Mouse (Mus musculus) liver, postnatal 0 days (tissue): ENCODE measurements around the gene Tomm70a. TPM values are rescaled to one million over a fixed set of nuclear protein-coding genes. Genes with fewer than 3 reads are reported as not detected.

Experiments
- ATAC-seq: fragments of 200-750 bp; cut with Nextera tagmentation; 2 replicates; pipeline ENCODE4 v1.8.0; 2017; ENCODE audit warnings: mild to moderate bottlenecking, moderate library complexity
- DNase-seq: peaks from one replicate; pipeline ENCODE4 v3.0.0-alpha.2; 2016
- H3K27ac ChIP-seq: fragments of 300-500 bp; sonication (generic); 2 replicates; pipeline ENCODE4 v1.5.1; 2014; ENCODE audit warnings: antibody characterized with exemption, moderate library complexity, mild to moderate bottlenecking, low read depth
- H3K27me3 ChIP-seq: fragments of 300-500 bp; sonication (generic); 2 replicates; pipeline ENCODE4 v1.6.1; 2014; ENCODE audit warnings: low read length, control low read depth, mixed read lengths; ENCODE audit not compliant: insufficient read depth
- H3K36me3 ChIP-seq: fragments of 300-500 bp; sonication (generic); replicated peaks from 2 replicates; pipeline ENCODE4 v1.6.1; 2014; ENCODE audit warnings: mild to moderate bottlenecking, control low read depth, low read length, moderate library complexity, mixed read lengths; ENCODE audit not compliant: insufficient read depth
- H3K4me1 ChIP-seq: fragments of 300-500 bp; sonication (generic); 2 replicates; pipeline ENCODE4 v1.6.1; 2014; ENCODE audit warnings: antibody characterized with exemption, mild to moderate bottlenecking, control low read depth; ENCODE audit not compliant: insufficient read depth
- H3K4me2 ChIP-seq: fragments of 300-500 bp; sonication (generic); 2 replicates; pipeline ENCODE4 v1.6.1; 2014; ENCODE audit warnings: low read depth, mild to moderate bottlenecking, low read length, moderate library complexity, mixed read lengths
- H3K4me3 ChIP-seq: fragments of 300-500 bp; sonication (generic); 2 replicates; pipeline ENCODE4 v1.5.1; 2014; ENCODE audit warnings: low read depth, low read length
- H3K9ac ChIP-seq: fragments of 300-500 bp; sonication (generic); replicated peaks from 2 replicates; pipeline ENCODE4 v1.6.1; 2014; ENCODE audit warnings: mild to moderate bottlenecking, moderate library complexity
- H3K9me3 ChIP-seq: fragments of 300-500 bp; sonication (generic); 2 replicates; pipeline ENCODE4 v1.6.1; 2016; ENCODE audit warnings: mild to moderate bottlenecking, control low read depth, low read length, mixed read lengths
- CTCF ChIP-seq: sonication (generic); IDR thresholded peaks from 2 replicates; pipeline ENCODE4 v1.5.1; 2016; ENCODE audit warnings: antibody characterized with exemption, low read depth
- EP300 ChIP-seq: IDR thresholded peaks from 2 replicates; pipeline ENCODE4 v1.6.1; 2016; ENCODE audit warnings: antibody characterized with exemption, low read depth, mild to moderate bottlenecking
- WGBS: fragments of 180-500 bp; shearing (Covaris S2); extraction: QIAGEN DNeasy Blood & Tissue Kit; methylation state at CpG from one replicate; pipeline ENCODE4 v1.1.7; 2014; ENCODE audit not compliant: insufficient replicate concordance; 5-methylcytosine and 5-hydroxymethylcytosine counted together
- polyA plus RNA-seq: library from polyadenylated mRNA; unstranded; fragments of >200 nt; fragmentation: Nextera tagmentation; extraction: Ambion mirVana; gene quantifications from 2 replicates; pipeline ENCODE4 v1.2.1, GENCODE M21; 2015

Gene Tomm70a
- polyA plus RNA-seq, 1 experiment from 2014 or later, result 27.6 TPM

DNA sequence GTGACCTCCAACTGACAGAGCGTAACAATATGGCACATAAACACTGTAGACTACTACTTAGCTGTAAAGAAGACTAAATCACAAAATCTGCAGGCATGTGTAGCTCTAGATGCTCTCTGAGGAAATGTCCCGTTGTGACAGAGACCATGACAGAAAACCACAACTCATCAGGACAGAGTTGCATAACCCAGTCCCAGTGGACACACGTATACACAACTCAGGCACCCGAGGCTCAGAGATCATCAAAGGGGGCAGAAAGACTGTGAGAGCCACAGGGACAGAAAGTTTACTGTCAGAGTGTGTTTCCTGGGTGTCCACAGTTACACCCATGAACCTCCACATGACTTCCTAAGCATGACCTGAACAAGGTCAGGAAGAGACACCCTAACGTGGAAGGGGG, 75.1 kb downstream of the Tomm70a start:
- no peak overlapping the region for H3K4me3 ChIP-seq
- no peak for TF ChIP-seq EP300
- TF ChIP-seq CTCF, result no peak

DNA sequence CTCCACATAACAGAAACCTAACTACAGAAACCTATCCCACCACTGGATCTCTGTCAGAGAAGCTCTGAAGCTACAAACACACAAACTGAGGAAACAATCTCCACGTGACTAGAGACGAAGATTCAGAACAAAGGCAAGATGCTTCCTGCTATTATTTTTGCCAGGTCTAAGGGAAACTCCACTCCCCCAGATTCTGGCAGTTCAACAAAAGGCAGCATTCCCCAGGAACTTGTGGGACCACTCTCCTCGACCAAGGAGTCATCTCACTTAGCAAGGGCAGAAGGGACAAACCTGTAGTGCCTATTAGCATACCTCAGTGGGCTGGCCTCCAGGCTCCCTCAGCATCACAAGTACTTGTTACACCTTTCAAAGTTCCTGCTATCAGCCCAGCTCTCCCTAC, 75.8 kb downstream of the Tomm70a start:
- Histone ChIP-seq H3K36me3 (peaks cover 20% of the 10 kb centered on the region), H3K27me3 (no peaks in the 10 kb centered on the region), H3K9ac (no peak overlapping the region), H3K4me1 (peaks cover 5% of the 10 kb centered on the region; the same call in 1 of the 2 replicates), H3K9me3 (no peaks in the 10 kb centered on the region), H3K4me2 (no peak overlapping the region), H3K27ac (no peak overlapping the region), H3K4me3 (no peak overlapping the region)
- ATAC-seq (no peak), DNase-seq (no peak)
- TF ChIP-seq CTCF, result no peak
- TF ChIP-seq EP300, result no peak
- WGBS, result 68% methylated on average over 3 of the region's 3 CpGs

More for the DNA sequence above, 75.1 kb downstream of the Tomm70a start:
- DNase-seq, result no peak
- Histone ChIP-seq H3K4me2 (no peak overlapping the region), H3K36me3 (peaks cover 26% of the 10 kb centered on the region), H3K9ac (no peak overlapping the region), H3K27ac (no peak overlapping the region), H3K4me1 (peaks cover 5% of the 10 kb centered on the region; the same call in 1 of the 2 replicates), H3K27me3 (no peaks in the 10 kb centered on the region), H3K9me3 (no peaks in the 10 kb centered on the region)
- ATAC-seq, result peak; percentile 33
- 60% methylated on average over 5 of the region's 5 CpGs for WGBS

Other genes with a start within 250 kb of the Tomm70a start
- gene Tmem45a, start 235.5 kb upstream of the Tomm70a start, polyA plus RNA-seq, result 0.40 and 1.1 TPM in 2 replicates
- gene Lnp1, start 193.6 kb upstream of the Tomm70a start, polyA plus RNA-seq, result not detected in 2 replicates
- gene Tmem45a2, start 50.3 kb upstream of the Tomm70a start, polyA plus RNA-seq, result 0.33 and 0.56 TPM in 2 replicates
- gene Nit2, start 45.6 kb downstream of the Tomm70a start, polyA plus RNA-seq, result 69.3 and 74.2 TPM in 2 replicates
- gene Tbc1d23, start 109.8 kb downstream of the Tomm70a start, polyA plus RNA-seq, result 4.3 and 6.4 TPM in 2 replicates
- gene Tmem30c, start 171.2 kb downstream of the Tomm70a start, polyA plus RNA-seq, result not detected in 2 replicates
- 5.5 and 6.2 TPM in 2 replicates for gene Filip1l, start 231.4 kb downstream of the Tomm70a start, polyA plus RNA-seq